Mouse (Mus musculus): ENCODE measurements at regions not wholly inside any gene's neighbourhood (a gene's known extent, or its start where the extent isn't known, plus 50 kb on each side); places are given as distances from the start of the nearest gene placed in this dataset.

DNA sequence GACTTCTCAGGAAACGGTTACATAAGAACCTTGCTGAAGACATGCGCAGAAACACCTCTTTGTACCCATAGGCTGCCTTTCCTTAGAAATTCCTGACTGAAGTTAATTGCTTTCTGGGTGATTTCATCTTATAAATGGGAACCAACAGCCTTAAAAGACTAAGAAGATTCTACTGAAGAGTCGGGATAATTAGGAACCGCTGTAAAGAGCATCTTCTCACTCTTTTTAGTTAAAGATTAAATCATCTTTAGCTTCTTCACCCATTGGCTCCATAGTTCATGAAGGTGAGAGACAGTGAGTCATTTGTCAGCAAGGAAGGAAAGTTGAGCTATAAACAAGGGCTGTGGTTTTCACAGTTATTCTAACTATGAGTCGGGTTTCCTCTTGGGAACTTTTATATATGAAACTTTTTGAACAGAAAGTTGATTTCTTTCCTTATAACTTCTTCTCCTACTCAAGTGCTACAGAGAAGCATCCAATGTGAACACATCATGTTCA is 93.1 kb downstream of the Car2 start:
- no peak for ATAC-seq (ENCODE audit: insufficient number of reproducible peaks, low FRiP score, low TSS enrichment, low read depth)
- no peak overlapping the region for H3K9ac ChIP-seq
- no peak overlapping the region for H3K27ac ChIP-seq
- H3K4me2 ChIP-seq, result no peak overlapping the region
- no peaks in the 10 kb centered on the region for H3K9me3 ChIP-seq
- no peaks in the 10 kb centered on the region for H3K4me1 ChIP-seq
- no peaks in the 10 kb centered on the region for H3K27me3 ChIP-seq
- H3K36me3 ChIP-seq, result no peaks in the 10 kb centered on the region
- no peak overlapping the region for H3K4me3 ChIP-seq
- 81% methylated on average over 5 of the region's 5 CpGs for WGBS

GRCm38 (mm10) chr3:14989635-14990034 is 103.6 kb downstream of the Car2 start:
- H3K9me3 ChIP-seq, result no peaks in the 10 kb centered on the region
- H3K27ac ChIP-seq, result no peak overlapping the region
- no peaks in the 10 kb centered on the region for H3K36me3 ChIP-seq
- no peak overlapping the region for H3K4me3 ChIP-seq
- H3K4me1 ChIP-seq, result no peaks in the 10 kb centered on the region
- ATAC-seq (ENCODE audit: insufficient number of reproducible peaks, low FRiP score, low TSS enrichment, low read depth), result no peak
- WGBS, result 65% methylated on average over 3 of the region's 3 CpGs
- H3K27me3 ChIP-seq, result no peaks in the 10 kb centered on the region
- no peak overlapping the region for H3K4me2 ChIP-seq
- no peak overlapping the region for H3K9ac ChIP-seq

DNA sequence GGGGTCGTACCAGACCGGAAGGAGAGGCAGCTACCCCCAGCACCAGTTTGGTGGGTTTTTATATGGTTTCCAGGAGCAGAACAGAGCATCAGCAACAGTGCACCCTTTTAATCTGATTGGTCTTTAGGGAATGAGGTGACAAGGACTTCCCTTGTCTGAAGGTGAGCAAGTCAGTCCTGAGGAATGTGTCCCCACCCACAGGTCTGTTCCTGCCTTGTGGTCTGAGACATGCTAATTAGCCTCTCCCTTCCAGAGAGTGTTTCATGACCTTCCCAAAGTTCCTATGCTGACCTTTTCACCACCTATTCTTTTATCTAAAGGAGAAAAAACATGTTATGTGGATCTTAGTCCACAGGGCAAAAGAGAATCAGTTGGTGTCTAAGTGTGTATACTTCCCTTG is 107.9 kb downstream of the Car2 start:
- H3K4me1 ChIP-seq, result no peaks in the 10 kb centered on the region
- WGBS, result 65% methylated on average over 2 of the region's 2 CpGs

DNA sequence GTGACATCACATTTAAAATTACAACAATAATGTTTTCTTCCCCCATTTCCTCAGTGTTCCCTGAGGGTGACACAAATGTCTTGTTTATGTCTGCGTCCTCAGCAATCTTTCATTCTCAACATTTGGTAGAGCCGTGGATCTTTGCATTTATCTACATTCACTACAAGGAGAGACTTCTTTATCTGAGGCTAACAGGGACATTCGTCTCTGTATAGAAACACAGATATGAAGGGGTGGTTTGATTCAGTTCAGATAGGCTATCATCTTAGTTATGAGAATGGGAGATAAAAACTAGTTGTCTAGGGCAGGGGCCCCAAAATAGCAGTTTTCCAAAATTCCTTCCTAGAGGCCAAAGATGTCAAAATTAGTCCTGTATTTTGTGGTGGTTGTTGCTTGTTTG is 111.2 kb downstream of the Car2 start:
- Histone ChIP-seq H3K4me1 (no peaks in the 10 kb centered on the region), H3K9me3 (no peaks in the 10 kb centered on the region), H3K27ac (no peak overlapping the region), H3K36me3 (no peaks in the 10 kb centered on the region), H3K4me3 (no peak overlapping the region), H3K4me2 (no peak overlapping the region), H3K9ac (no peak overlapping the region), H3K27me3 (no peaks in the 10 kb centered on the region)
- WGBS, result 75% methylated on average over 3 of the region's 3 CpGs
- ATAC-seq (ENCODE audit: insufficient number of reproducible peaks, low FRiP score, low TSS enrichment, low read depth), result no peak

More for the DNA sequence above, 107.9 kb downstream of the Car2 start:
- Histone ChIP-seq H3K36me3 (no peaks in the 10 kb centered on the region), H3K4me3 (no peak overlapping the region), H3K9ac (no peak overlapping the region), H3K27ac (no peak overlapping the region), H3K27me3 (no peaks in the 10 kb centered on the region), H3K9me3 (no peaks in the 10 kb centered on the region), H3K4me2 (no peak overlapping the region)
- ATAC-seq (ENCODE audit: insufficient number of reproducible peaks, low FRiP score, low TSS enrichment, low read depth), result no peak

- no peak overlapping the region for H3K27ac ChIP-seq
- no peak overlapping the region for H3K9ac ChIP-seq
- no peak overlapping the region for H3K4me2 ChIP-seq
- ATAC-seq (ENCODE audit: insufficient number of reproducible peaks, low FRiP score, low TSS enrichment, low read depth), result no peak
- no peaks in the 10 kb centered on the region for H3K9me3 ChIP-seq
- WGBS, result 35% methylated on average over 2 of the region's 2 CpGs
- no peaks in the 10 kb centered on the region for H3K36me3 ChIP-seq
- H3K27me3 ChIP-seq, result no peaks in the 10 kb centered on the region
- H3K4me3 ChIP-seq, result no peak overlapping the region
- no peaks in the 10 kb centered on the region for H3K4me1 ChIP-seq
Observed at GRCm38 (mm10) chr3:14998521-14998920, 112.4 kb downstream of the Car2 start.

- Histone ChIP-seq H3K27me3 (no peaks in the 10 kb centered on the region), H3K4me1 (no peaks in the 10 kb centered on the region), H3K4me2 (no peak overlapping the region), H3K4me3 (no peak overlapping the region), H3K27ac (no peak overlapping the region), H3K9ac (no peak overlapping the region), H3K9me3 (no peaks in the 10 kb centered on the region), H3K36me3 (no peaks in the 10 kb centered on the region)
- whole genome bisulfite sequencing, result 62% methylated on average over 1 of the region's 1 CpGs
- ATAC-seq (ENCODE audit: insufficient number of reproducible peaks, low FRiP score, low TSS enrichment, low read depth), result no peak
Observed at GRCm38 (mm10) chr3:14999411-14999810, 113.3 kb downstream of the Car2 start.

DNA sequence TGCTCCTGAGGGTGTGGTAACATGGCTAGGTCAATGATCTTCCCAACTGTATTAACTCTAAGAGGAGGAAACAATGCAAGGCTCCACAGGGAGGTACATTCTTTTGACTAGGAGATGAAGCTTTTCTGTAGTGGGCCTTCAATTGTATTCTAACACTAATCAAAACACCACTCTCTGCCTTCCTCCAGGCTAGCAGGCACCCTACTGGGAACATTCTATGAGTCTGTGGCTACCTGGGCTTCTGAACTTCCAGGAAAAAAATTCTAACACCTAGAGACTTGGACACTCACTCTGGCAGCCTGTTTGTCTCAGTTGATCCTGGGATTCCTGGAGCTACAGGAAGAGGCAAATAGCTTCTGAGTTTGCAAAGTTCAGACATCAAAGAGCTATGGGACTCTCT is 113.8 kb downstream of the Car2 start:
- Histone ChIP-seq H3K9me3 (no peaks in the 10 kb centered on the region), H3K4me3 (no peak overlapping the region), H3K9ac (no peak overlapping the region)

DNA sequence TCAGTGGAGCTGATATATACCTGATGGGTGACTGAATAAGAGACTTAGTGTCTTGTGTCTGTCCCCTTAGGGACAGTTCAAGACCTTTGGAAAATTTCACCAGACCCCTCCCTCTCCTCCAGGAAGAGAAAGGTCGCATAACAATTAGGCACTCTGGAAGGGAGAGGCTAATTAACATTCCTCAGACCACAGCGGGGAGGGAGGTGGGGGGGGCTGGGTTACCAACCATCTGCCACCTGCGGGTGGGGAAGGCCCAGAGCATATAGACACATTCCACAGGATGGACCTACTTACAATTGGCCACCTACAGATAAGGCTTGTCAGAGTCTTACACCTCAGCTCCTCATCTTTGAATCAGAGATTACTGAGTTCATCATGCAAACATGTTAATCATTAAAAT is 114.6 kb downstream of the Car2 start:
- no peak overlapping the region for H3K9ac ChIP-seq
- WGBS, result 13% methylated on average over 3 of the region's 3 CpGs
- H3K27me3 ChIP-seq, result no peaks in the 10 kb centered on the region

More for the DNA sequence above, 113.8 kb downstream of the Car2 start:
- Histone ChIP-seq H3K36me3 (no peaks in the 10 kb centered on the region), H3K4me1 (no peaks in the 10 kb centered on the region), H3K4me2 (no peak overlapping the region), H3K27me3 (no peaks in the 10 kb centered on the region), H3K27ac (no peak overlapping the region)
- ATAC-seq (ENCODE audit: insufficient number of reproducible peaks, low FRiP score, low TSS enrichment, low read depth), result no peak

DNA sequence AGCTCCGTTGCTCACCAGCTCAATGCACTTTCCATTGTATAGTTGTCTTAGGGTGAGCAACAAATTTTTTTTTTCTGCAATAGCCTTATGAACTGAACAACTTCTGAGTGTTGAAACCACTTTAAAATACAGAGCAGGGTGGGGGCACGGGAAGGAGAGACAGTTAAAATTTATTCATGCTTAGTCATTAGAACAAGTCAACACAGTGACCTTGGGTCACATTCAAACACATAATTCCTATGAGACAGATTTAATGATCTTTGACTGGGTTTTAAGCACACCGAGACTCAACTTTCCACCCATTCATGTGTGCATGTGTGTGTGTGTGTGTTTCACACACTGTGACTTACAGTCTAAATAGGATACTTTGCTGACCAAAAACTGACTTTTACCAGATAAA is 121.7 kb downstream of the Car2 start:
- H3K27ac ChIP-seq, result no peak overlapping the region

More for the DNA sequence above, 114.6 kb downstream of the Car2 start:
- Histone ChIP-seq H3K27ac (no peak overlapping the region), H3K4me1 (no peaks in the 10 kb centered on the region), H3K4me3 (no peak overlapping the region), H3K9me3 (no peaks in the 10 kb centered on the region), H3K36me3 (no peaks in the 10 kb centered on the region), H3K4me2 (no peak overlapping the region)
- peak; percentile 24; the same call in 1 of the 2 replicates for ATAC-seq (ENCODE audit: insufficient number of reproducible peaks, low FRiP score, low TSS enrichment, low read depth)

DNA sequence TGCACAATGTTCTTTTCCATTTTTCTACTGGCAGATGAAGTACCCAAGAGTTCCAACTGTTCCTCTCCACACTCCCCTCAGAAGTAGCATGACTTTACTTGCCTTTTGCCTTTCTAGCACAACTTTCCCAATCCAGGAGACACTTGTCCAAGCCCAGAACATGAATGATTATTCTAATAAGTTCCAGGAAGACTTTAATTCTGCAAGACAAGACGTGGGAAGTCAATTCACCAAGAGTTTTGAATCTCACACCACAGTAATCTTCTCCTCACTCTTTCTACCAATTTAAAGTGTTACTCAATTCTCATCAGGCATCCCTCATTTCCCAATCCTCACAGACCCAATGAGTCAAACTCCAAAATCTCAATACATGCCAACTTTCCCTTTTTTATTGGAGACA is 122.4 kb downstream of the Car2 start:
- Histone ChIP-seq H3K9me3 (no peaks in the 10 kb centered on the region), H3K27ac (no peak overlapping the region), H3K4me3 (no peak overlapping the region), H3K4me2 (no peak overlapping the region), H3K36me3 (no peaks in the 10 kb centered on the region), H3K4me1 (no peaks in the 10 kb centered on the region), H3K27me3 (no peaks in the 10 kb centered on the region), H3K9ac (no peak overlapping the region)
- ATAC-seq (ENCODE audit: insufficient number of reproducible peaks, low FRiP score, low TSS enrichment, low read depth), result no peak
- 58% methylated on average over 1 of the region's 1 CpGs for WGBS

More for the DNA sequence above, 121.7 kb downstream of the Car2 start:
- WGBS, result 63% methylated on average over 3 of the region's 3 CpGs
- no peaks in the 10 kb centered on the region for H3K27me3 ChIP-seq
- H3K9me3 ChIP-seq, result no peaks in the 10 kb centered on the region
- no peaks in the 10 kb centered on the region for H3K36me3 ChIP-seq
- ATAC-seq (ENCODE audit: insufficient number of reproducible peaks, low FRiP score, low TSS enrichment, low read depth), result no peak
- no peak overlapping the region for H3K4me3 ChIP-seq
- no peak overlapping the region for H3K9ac ChIP-seq
- no peaks in the 10 kb centered on the region for H3K4me1 ChIP-seq
- H3K4me2 ChIP-seq, result no peak overlapping the region

DNA sequence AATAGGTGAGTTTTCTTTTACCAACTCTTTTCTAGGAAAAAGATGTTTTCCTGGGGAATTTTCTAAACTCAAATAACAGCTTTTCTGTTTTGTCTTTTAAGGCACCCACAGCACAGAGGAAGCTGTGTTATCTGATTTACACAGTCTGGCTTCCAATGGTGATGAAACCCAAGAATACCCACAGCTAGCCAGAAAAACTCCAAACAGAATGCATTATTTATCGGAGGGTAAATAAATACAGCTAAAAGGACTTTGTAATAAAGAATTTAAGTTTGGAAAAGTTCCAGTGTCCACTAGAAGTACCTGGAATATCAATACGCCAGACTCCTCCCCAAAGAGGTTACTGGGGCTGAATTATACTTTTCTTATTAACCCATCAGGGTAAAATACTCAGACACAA is 123.7 kb downstream of the Car2 start:
- 82% methylated on average over 2 of the region's 2 CpGs for WGBS
- no peak overlapping the region for H3K27ac ChIP-seq

GRCm38 (mm10) chr3:15016621-15017020 is 130.5 kb downstream of the Car2 start:
- WGBS, result 63% methylated on average over 1 of the region's 1 CpGs
- Histone ChIP-seq H3K4me3 (no peak overlapping the region), H3K4me2 (no peak overlapping the region)

More for the DNA sequence above, 123.7 kb downstream of the Car2 start:
- H3K36me3 ChIP-seq, result no peaks in the 10 kb centered on the region
- H3K9ac ChIP-seq, result no peak overlapping the region
- ATAC-seq (ENCODE audit: insufficient number of reproducible peaks, low FRiP score, low TSS enrichment, low read depth), result no peak
- no peaks in the 10 kb centered on the region for H3K27me3 ChIP-seq
- no peaks in the 10 kb centered on the region for H3K4me1 ChIP-seq
- no peaks in the 10 kb centered on the region for H3K9me3 ChIP-seq
- no peak overlapping the region for H3K4me2 ChIP-seq
- no peak overlapping the region for H3K4me3 ChIP-seq

GRCm38 (mm10) chr3:15022773-15023172 is 136.7 kb downstream of the Car2 start:
- no peak for ATAC-seq (ENCODE audit: insufficient number of reproducible peaks, low FRiP score, low TSS enrichment, low read depth)
- H3K9me3 ChIP-seq, result no peaks in the 10 kb centered on the region
- WGBS, result 70% methylated on average over 2 of the region's 2 CpGs

More at GRCm38 (mm10) chr3:15016621-15017020, 130.5 kb downstream of the Car2 start:
- no peak overlapping the region for H3K9ac ChIP-seq
- no peak for ATAC-seq (ENCODE audit: insufficient number of reproducible peaks, low FRiP score, low TSS enrichment, low read depth)
- no peaks in the 10 kb centered on the region for H3K9me3 ChIP-seq
- H3K4me1 ChIP-seq, result no peaks in the 10 kb centered on the region
- no peaks in the 10 kb centered on the region for H3K27me3 ChIP-seq
- no peak overlapping the region for H3K27ac ChIP-seq
- H3K36me3 ChIP-seq, result no peaks in the 10 kb centered on the region

More at GRCm38 (mm10) chr3:15022773-15023172, 136.7 kb downstream of the Car2 start:
- Histone ChIP-seq H3K27ac (no peak overlapping the region), H3K4me1 (no peaks in the 10 kb centered on the region), H3K27me3 (no peaks in the 10 kb centered on the region), H3K9ac (no peak overlapping the region), H3K36me3 (no peaks in the 10 kb centered on the region), H3K4me3 (no peak overlapping the region), H3K4me2 (no peak overlapping the region)
